16 mouse cellular contexts compared by ENCODE assay signal in the genomic region with DNA sequence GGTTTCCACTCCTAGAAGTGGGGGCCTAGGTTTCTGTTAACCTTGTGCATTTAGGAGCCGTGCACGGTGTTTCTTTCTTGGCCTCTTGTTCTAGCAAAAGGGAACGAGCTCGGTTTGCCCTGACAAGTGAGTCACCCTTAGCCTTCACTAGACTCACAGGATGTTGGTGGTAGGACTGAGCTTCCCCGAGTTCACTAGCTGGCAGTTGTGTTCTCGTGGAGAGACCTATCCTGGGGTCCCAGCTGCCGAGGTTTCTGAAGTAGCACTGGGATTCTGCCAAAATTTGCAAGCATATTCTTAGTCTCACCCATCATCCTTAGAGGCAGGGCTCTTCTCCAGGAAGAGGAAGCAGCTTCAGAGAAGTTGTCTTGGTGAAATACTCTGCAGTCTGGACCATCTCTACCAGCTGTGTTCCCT.
DNase-seq lines count a peak whose midpoint lies in the region; ATAC-seq and TF ChIP-seq lines count a peak whose summit lies in the region.
"Had no signal": no experiment of that assay in that cellular context is flagged by ENCODE, and none has a peak within 500 bp of the region (broad histone marks: within the 10 kb centered on the region; RNA-seq: fewer than 3 reads in every experiment).

No protein-coding gene starts in this region.

- peak; percentile 14 to 17 for DNase-seq in frontal cortex, postnatal 36 days (ENCODE audit: low spot score in 2 of 2)
- no peak for DNase-seq in frontal cortex, postnatal 25 days (ENCODE audit: low spot score in 2 of 2)
- no peak for DNase-seq in left cerebral cortex, adult 2 months (ENCODE audit: extremely low spot score in 1 of 2, low spot score in 2 of 2)
- no peak for DNase-seq in left cerebral cortex, postnatal 36 days (ENCODE audit: low spot score in 2 of 2)
- DNase-seq in NIH3T3 (ENCODE audit: low read depth): peak; percentile 9
- DNase-seq in cerebellum, adult 8-10 months: no peak
- DNase-seq: embryo, embryonic 11 days; kidney, adult 9 months; layer of hippocampus, postnatal 36 days; liver; lung, postnatal 36 days; thymus, postnatal 14 days had no signal

- H3K27ac ChIP-seq in left cerebral cortex, adult 2 months: 0 out of 2 replicates have a peak overlapping the region, but pooled peaks have one; percentile 15

- no peak for TF ChIP-seq CTCF in left cerebral cortex, adult 2 months (IDR thresholded peaks at IDR 0.05)

- ATAC-seq in megakaryocyte, adult 5-6 weeks (ENCODE audit: poor library complexity, severe bottlenecking): peak; percentile 56
- no peak for ATAC-seq in cerebellum, adult (ENCODE audit: insufficient number of reproducible peaks, low FRiP score, low TSS enrichment)
- ATAC-seq: forebrain, embryonic 14.5 days had no signal

- no peak overlapping the region for H3K4me3 ChIP-seq in left cerebral cortex, adult 2 months
- H3K4me3 ChIP-seq: hindbrain, embryonic 12.5 days had no signal

- intact Hi-C loops in left cerebral cortex, adult 2 months (cut with DNase I): no loop called here
- intact Hi-C loops in left cerebral cortex, postnatal 36 days (cut with DNase I): no loop called here

Comparison
In these comparisons a context has a peak if more than half of its experiments do, and no peak if none do; other contexts are left out.
1. DNase-seq: peak in frontal cortex, postnatal 36 days (2 of 2) and NIH3T3 (single experiment); none in frontal cortex, postnatal 25 days (0 of 2), left cerebral cortex, adult 2 months (0 of 2), left cerebral cortex, postnatal 36 days (0 of 2) and cerebellum, adult 8-10 months (single experiment).